Mouse (Mus musculus) layer of hippocampus, postnatal 10 days (tissue): ENCODE results near the gene Atxn2l. TPM values are rescaled to one million over a fixed set of nuclear protein-coding genes. Genes with fewer than 3 reads are reported as not detected.

Experiments
- DNase-seq, 2 experiments: peaks; one replicate each; pipeline ENCODE4 v3.0.0; 2021; ENCODE audit warnings: low spot score in 2 of 2
- long read RNA-seq: library from polyadenylated mRNA; stranded (forward); transcript quantifications from one replicate; pipeline ENCODE4 v2.0.0, GENCODE M21; 2023
- total RNA-seq, 2 experiments: library from RNA; stranded (reverse); gene quantifications; 2 replicates each; pipeline ENCODE4 v1.2.3; 2021

Atxn2l gene
- 100 to 1,000 TPM; 118 to 123 TPM for total RNA-seq
- long read RNA-seq, partial matches to known transcripts: 12 of 33 reads
- long read RNA-seq, other reads (novel, unspliced or antisense): 21 of 33 reads

- peak; percentile 98 to 99 for DNase-seq
Measured at GRCm38 (mm10) chr7:126503273-126503878, at the start of gene Atxn2l. Gene Atxn2l, minus strand, starts transcription at chr7:126503437.

- no peak for DNase-seq
Measured at GRCm38 (mm10) chr7:126545631-126546030, 42.4 kb upstream of the Atxn2l start.

- DNase-seq: no peak
Measured at GRCm38 (mm10) chr7:126541661-126542060, 38.4 kb upstream of the Atxn2l start.

GRCm38 (mm10) chr7:126537820-126538585 lies 34.8 kb upstream of the Atxn2l start:
- no peak for DNase-seq

GRCm38 (mm10) chr7:126536466-126536865 lies 33.2 kb upstream of the Atxn2l start:
- no peak for DNase-seq

- DNase-seq: no peak
Measured at GRCm38 (mm10) chr7:126535766-126536165, 32.5 kb upstream of the Atxn2l start.

GRCm38 (mm10) chr7:126533434-126533833 lies 30.2 kb upstream of the Atxn2l start:
- DNase-seq: no peak

GRCm38 (mm10) chr7:126528166-126528577 lies 24.9 kb upstream of the Atxn2l start:
- DNase-seq: peak; percentile 34 to 42

- DNase-seq: no peak
Measured at GRCm38 (mm10) chr7:126523316-126523715, 20.1 kb upstream of the Atxn2l start.

- peak; percentile 31 to 48 for DNase-seq
Measured at GRCm38 (mm10) chr7:126519513-126519912, 16.3 kb upstream of the Atxn2l start.

- no peak for DNase-seq
Measured at GRCm38 (mm10) chr7:126518261-126518941, 15.2 kb upstream of the Atxn2l start.

GRCm38 (mm10) chr7:126511287-126511686 lies 8.1 kb upstream of the Atxn2l start:
- no peak for DNase-seq

- DNase-seq: no peak
Measured at GRCm38 (mm10) chr7:126507126-126507778, 4.0 kb upstream of the Atxn2l start.

GRCm38 (mm10) chr7:126504913-126505312 lies 1.7 kb upstream of the Atxn2l start:
- DNase-seq: no peak

GRCm38 (mm10) chr7:126502751-126503150 lies 486 bp downstream of the Atxn2l start:
- no peak for DNase-seq

GRCm38 (mm10) chr7:126502023-126502741 lies 1.1 kb downstream of the Atxn2l start:
- peak; percentile 93 to 96 for DNase-seq

- no peak for DNase-seq
Measured at GRCm38 (mm10) chr7:126501684-126502022, 1.6 kb downstream of the Atxn2l start.

- no peak for DNase-seq
Measured at GRCm38 (mm10) chr7:126499416-126499815, 3.8 kb downstream of the Atxn2l start.

- DNase-seq: no peak
Measured at GRCm38 (mm10) chr7:126497966-126498365, 5.3 kb downstream of the Atxn2l start.

- no peak for DNase-seq
Measured at GRCm38 (mm10) chr7:126496475-126496874, 6.8 kb downstream of the Atxn2l start.

GRCm38 (mm10) chr7:126494120-126494519 lies 9.1 kb downstream of the Atxn2l start:
- DNase-seq: no peak
